Mouse (Mus musculus) spleen, postnatal 14 days (tissue): ENCODE results near the gene Slfn5.
A peak's percentile ranks its signal among the peaks of the same experiment; 100 is the strongest.
"Not testable (repeated sequence)": the region's sequence is repeated elsewhere in the genome, so short reads cannot be mapped to it uniquely, and the experiment has no call there.

ENCODE experiments used
- DNase-seq, 2 experiments: peaks; one replicate each; pipeline ENCODE4 v3.0.0; 2021 to 2022; ENCODE audit warnings: low spot score in 2 of 2

Gene Slfn5

GRCm38 (mm10) chr11:82950736-82951481, at the start of gene Slfn5:
Gene Slfn5, plus strand, starts transcription at chr11:82951349.
- no peak for DNase-seq

- DNase-seq = no peak
These were observed 49.4 kb upstream of the Slfn5 start for GRCm38 (mm10) chr11:82901606-82902310.

GRCm38 (mm10) chr11:82904952-82905351, 46.2 kb upstream of the Slfn5 start:
- no peak for DNase-seq

GRCm38 (mm10) chr11:82905816-82906215, 45.3 kb upstream of the Slfn5 start:
- DNase-seq = no peak

- peak; percentile 87 to 95 for DNase-seq
These were observed 43.2 kb upstream of the Slfn5 start, which contains the start of gene Nle1 for GRCm38 (mm10) chr11:82907651-82908607. Gene Nle1, minus strand, starts transcription at chr11:82908411.

GRCm38 (mm10) chr11:82908608-82908989, 42.5 kb upstream of the Slfn5 start:
- DNase-seq = no peak

- DNase-seq = no peak
These were observed 40.9 kb upstream of the Slfn5 start, which contains the start of gene Unc45b for GRCm38 (mm10) chr11:82910250-82910649. Gene Unc45b, plus strand, starts transcription at chr11:82910550.

GRCm38 (mm10) chr11:82910679-82911389, 40.3 kb upstream of the Slfn5 start:
- DNase-seq = no peak

- peak; percentile 44 to 66 for DNase-seq
These were observed 36.3 kb upstream of the Slfn5 start for GRCm38 (mm10) chr11:82914711-82915352.

GRCm38 (mm10) chr11:82920768-82921167, 30.4 kb upstream of the Slfn5 start:
- no peak for DNase-seq

GRCm38 (mm10) chr11:82921691-82922090, 29.5 kb upstream of the Slfn5 start:
- no peak for DNase-seq

- DNase-seq = not testable (repeated sequence)
These were observed 27.2 kb upstream of the Slfn5 start for GRCm38 (mm10) chr11:82923910-82924309.

- no peak for DNase-seq
These were observed 22.1 kb upstream of the Slfn5 start for GRCm38 (mm10) chr11:82928897-82929632.

- DNase-seq = no peak
These were observed 21.6 kb upstream of the Slfn5 start for GRCm38 (mm10) chr11:82929633-82929950.

- DNase-seq = not testable (repeated sequence)
These were observed 20.7 kb upstream of the Slfn5 start for GRCm38 (mm10) chr11:82930391-82930955.

GRCm38 (mm10) chr11:82931161-82931560, 20.0 kb upstream of the Slfn5 start:
- not testable (repeated sequence) for DNase-seq

GRCm38 (mm10) chr11:82931671-82932450, 19.3 kb upstream of the Slfn5 start:
- DNase-seq = not testable (repeated sequence)

GRCm38 (mm10) chr11:82933186-82933585, 18.0 kb upstream of the Slfn5 start:
- DNase-seq = no peak

GRCm38 (mm10) chr11:82943336-82943735, 7.8 kb upstream of the Slfn5 start:
- no peak for DNase-seq
